Mouse (Mus musculus) embryonic facial prominence, embryonic 10.5 days (tissue): Measurements from ENCODE around the gene Dll4. TPM values are rescaled to one million over a fixed set of nuclear protein-coding genes. Genes with fewer than 3 reads are reported as not detected.
A peak's percentile ranks its signal among the peaks of the same experiment; 100 is the strongest.

Experiments
- DNase-seq: peaks from one replicate; pipeline ENCODE4 v3.0.0-alpha.2; 2017; ENCODE audit warnings: low spot score
- H3K27ac ChIP-seq: fragments of 300-500 bp; sonication (generic); replicated peaks from 2 replicates; pipeline ENCODE4 v1.5.1; 2016; ENCODE audit warnings: mild to moderate bottlenecking
- H3K27me3 ChIP-seq: fragments of 300-500 bp; sonication (generic); replicated peaks from 2 replicates; pipeline ENCODE4 v1.6.1; 2016; ENCODE audit warnings: low read depth, mild to moderate bottlenecking; ENCODE audit not compliant: poor library complexity, severe bottlenecking
- H3K36me3 ChIP-seq: fragments of 300-500 bp; sonication (generic); replicated peaks from 2 replicates; pipeline ENCODE4 v1.6.1; 2016; ENCODE audit warnings: mild to moderate bottlenecking, moderate library complexity
- H3K4me1 ChIP-seq: fragments of 300-500 bp; sonication (generic); 2 replicates; pipeline ENCODE4 v1.6.1; 2016
- H3K4me3 ChIP-seq: fragments of 300-500 bp; sonication (generic); 2 replicates; pipeline ENCODE4 v1.5.1; 2016; ENCODE audit warnings: mild to moderate bottlenecking, moderate library complexity
- H3K9me3 ChIP-seq: fragments of 300-500 bp; sonication (generic); 2 replicates; pipeline ENCODE4 v1.6.1; 2016; ENCODE audit warnings: mild to moderate bottlenecking
- WGBS: fragments of 180-500 bp; shearing (Covaris S2); methylation state at CpG from one replicate; pipeline ENCODE4 v1.1.7; 2016; 5-methylcytosine and 5-hydroxymethylcytosine counted together
- polyA plus RNA-seq: library from polyadenylated mRNA; unstranded; fragments of >200 nt; fragmentation: Nextera tagmentation; extraction: Ambion mirVana; gene quantifications from 2 replicates; pipeline ENCODE4 v1.2.1, GENCODE M21; 2016

The Dll4 gene
- polyA plus RNA-seq, 1 experiment from 2014 or later: 4.4 TPM

GRCm38 (mm10) chr2:119314742-119315310, 10.8 kb upstream of the Dll4 start:
- no peaks in the 10 kb centered on the region for H3K36me3 ChIP-seq
- peaks cover 53% of the 10 kb centered on the region for H3K4me1 ChIP-seq
- WGBS: 67% methylated on average over 12 of the region's 12 CpGs
- peaks cover 3% of the 10 kb centered on the region; the same call in 1 of the 2 replicates for H3K9me3 ChIP-seq
- no peak for DNase-seq
- peaks cover 75% of the 10 kb centered on the region for H3K27me3 ChIP-seq
- H3K4me3 ChIP-seq: no peak overlapping the region
- H3K27ac ChIP-seq: no peak overlapping the region; the same call in 1 of the 2 replicates

- Histone ChIP-seq H3K4me1 (peaks cover 46% of the 10 kb centered on the region), H3K4me3 (no peak overlapping the region), H3K36me3 (no peaks in the 10 kb centered on the region), H3K9me3 (peaks cover 3% of the 10 kb centered on the region; the same call in 1 of the 2 replicates), H3K27ac (no peak overlapping the region), H3K27me3 (peaks cover 95% of the 10 kb centered on the region)
- 67% methylated on average over 3 of the region's 3 CpGs for WGBS
- DNase-seq: no peak
Observed at GRCm38 (mm10) chr2:119318043-119318710, 7.4 kb upstream of the Dll4 start.

DNA sequence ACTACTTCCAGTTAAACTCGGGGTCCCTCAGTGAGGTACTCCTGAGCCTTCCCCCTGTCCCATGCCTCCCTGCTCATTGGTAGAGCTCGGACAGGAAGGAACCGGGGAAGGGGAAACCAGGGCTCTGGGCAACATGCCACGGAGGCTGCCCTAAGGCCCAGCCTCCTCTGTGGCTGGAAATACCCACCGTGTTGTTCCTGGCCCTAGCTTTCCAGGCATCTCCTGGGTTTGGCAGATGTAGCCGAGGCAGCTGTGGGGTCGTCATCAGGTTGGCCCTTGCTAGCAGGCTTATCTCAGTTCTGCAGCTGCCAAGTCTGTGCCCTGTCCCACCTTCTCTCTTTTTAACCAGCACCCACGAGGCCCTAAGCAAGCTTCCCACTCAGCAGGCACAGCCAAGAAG, 5.0 kb upstream of the Dll4 start:
- Histone ChIP-seq H3K4me1 (peaks cover 48% of the 10 kb centered on the region), H3K27me3 (peaks cover 98% of the 10 kb centered on the region), H3K36me3 (no peaks in the 10 kb centered on the region), H3K9me3 (peaks cover 3% of the 10 kb centered on the region; the same call in 1 of the 2 replicates), H3K4me3 (no peak overlapping the region), H3K27ac (no peak overlapping the region)
- DNase-seq: no peak
- 69% methylated on average over 8 of the region's 8 CpGs for WGBS

DNA sequence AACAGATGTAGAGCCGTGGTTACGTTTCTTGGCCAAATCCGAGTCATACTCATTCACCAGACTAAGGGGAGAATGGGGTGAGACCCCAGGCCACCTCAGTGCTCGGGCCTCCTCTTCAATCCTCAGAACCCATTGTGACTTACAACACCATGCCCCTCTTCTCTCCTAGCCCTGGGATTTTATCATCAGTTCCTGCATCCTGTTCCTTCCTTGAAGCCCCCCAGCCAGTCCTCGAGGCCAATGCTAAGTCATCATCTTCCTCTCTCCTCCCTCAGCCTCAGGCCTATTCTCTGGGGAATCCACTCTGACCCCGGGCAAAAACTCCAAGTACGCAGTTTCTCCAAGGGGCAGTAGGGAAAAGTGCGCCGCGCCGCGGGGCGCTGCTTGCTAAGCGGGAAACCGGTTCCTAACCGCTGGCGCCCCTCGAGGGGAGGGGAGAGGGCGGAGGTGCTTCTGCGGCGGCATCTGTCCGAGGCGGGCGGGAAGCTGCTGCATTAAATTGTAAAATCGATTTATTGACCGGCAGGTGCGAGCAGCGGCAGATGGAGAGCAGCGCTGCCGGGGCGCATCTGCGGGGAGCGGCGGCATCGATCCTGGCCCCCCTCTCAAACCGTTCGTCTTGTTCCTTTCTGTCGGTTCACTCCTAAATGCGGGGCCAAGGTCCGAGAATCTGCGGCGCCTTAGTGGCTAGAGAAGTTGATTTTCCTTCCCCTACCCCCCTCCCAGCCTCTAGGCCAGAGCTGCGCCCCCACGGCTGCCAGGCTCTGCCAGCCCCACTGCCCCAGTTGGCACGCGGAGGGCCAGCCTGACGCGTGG, 3.6 kb upstream of the Dll4 start:
- H3K9me3 ChIP-seq: no peaks in the 10 kb centered on the region
- no peaks in the 10 kb centered on the region for H3K36me3 ChIP-seq
- peak overlapping the region; percentile 71 for H3K27ac ChIP-seq
- H3K4me1 ChIP-seq: peaks cover 62% of the 10 kb centered on the region
- peak; percentile 68 for DNase-seq
- WGBS: 2% methylated on average over 48 of the region's 48 CpGs
- peak overlapping the region; percentile 53 for H3K4me3 ChIP-seq
- H3K27me3 ChIP-seq: peaks cover 100% of the 10 kb centered on the region

- no peaks in the 10 kb centered on the region for H3K9me3 ChIP-seq
- peak; percentile 80 for DNase-seq
- H3K4me1 ChIP-seq: peaks cover 67% of the 10 kb centered on the region
- 2% methylated on average over 39 of the region's 39 CpGs for WGBS
- H3K36me3 ChIP-seq: no peaks in the 10 kb centered on the region
- H3K27me3 ChIP-seq: peaks cover 100% of the 10 kb centered on the region
- H3K27ac ChIP-seq: peak overlapping the region; percentile 71
- peak overlapping the region; percentile 53 for H3K4me3 ChIP-seq
Observed at GRCm38 (mm10) chr2:119322587-119323300, 2.8 kb upstream of the Dll4 start.

DNA sequence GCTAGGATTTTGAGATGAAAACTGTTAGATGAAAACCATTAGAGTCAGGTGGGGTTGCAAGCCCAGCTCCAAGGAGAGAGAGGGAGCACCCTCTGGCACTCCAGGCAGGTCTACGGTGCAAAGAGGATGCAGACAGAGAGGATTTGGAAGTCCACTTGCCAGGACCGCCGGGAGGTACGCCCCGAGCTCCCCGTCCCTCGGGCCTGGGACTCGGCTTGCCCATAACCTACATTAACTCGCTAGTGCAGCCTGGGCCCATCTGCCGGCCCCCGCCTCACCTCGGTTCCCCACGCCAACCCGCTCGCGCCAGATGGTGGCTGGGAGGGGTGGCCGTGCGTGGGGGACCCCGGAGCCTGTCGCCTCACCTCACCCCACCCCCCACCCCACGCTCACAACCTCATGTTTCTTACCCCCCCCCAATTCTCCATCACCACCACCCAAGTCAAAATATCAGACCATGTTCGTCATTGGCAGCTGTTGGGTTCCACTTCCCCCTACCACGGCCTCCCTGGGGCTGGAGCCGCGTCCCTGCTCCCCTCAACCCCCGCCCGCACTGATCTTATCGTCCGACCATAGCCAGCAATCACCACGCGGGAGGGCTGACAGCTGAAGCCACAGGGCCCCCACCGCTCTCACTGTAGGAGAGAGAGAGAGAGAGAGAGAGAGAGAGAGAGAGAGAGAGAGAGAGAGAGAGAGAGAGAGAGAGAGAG, 1.6 kb upstream of the Dll4 start:
- WGBS: 2% methylated on average over 32 of the region's 32 CpGs
- Histone ChIP-seq H3K4me3 (peak overlapping the region; percentile 61), H3K27ac (no peak overlapping the region; the same call in 1 of the 2 replicates), H3K27me3 (peaks cover 100% of the 10 kb centered on the region), H3K36me3 (no peaks in the 10 kb centered on the region), H3K4me1 (peaks cover 61% of the 10 kb centered on the region), H3K9me3 (no peaks in the 10 kb centered on the region)
- peak; percentile 46 for DNase-seq

DNA sequence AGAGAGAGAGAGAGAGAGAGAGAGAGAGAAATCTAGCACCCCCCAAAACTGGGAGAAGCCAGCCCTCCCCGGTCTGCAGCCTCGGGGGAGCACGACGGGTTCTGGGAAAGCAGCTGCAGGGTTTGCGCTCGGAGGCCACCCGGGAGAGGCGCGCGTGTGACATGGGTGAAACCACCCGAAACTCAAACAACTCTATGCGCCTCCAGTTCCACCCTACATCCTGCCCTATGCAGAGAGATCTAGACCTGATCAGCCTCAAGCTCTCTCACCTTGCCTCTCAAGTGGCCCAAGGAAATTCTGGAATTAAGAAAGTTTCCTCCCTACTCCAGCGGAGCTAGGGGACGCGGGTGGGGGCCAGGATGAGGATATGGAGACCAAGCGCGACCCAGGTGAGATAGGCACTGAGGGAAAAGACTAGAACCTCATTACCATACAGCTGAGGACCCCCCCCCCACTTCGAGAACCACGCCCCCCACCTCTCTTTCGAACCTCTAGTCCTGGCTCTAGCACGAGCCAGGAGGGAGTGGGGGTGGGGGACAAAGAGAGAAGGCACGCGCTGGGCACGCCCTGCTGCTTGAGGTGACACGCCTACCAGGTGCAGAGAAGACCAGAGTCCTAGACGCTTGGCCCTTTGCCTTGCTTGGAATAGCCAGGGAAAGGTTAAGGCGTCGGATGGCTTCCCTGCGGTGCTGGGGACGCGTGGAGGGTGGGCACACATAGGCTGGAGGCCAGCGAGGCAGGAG, 837 bp upstream of the Dll4 start:
- 2% methylated on average over 32 of the region's 32 CpGs for WGBS
- no peak for DNase-seq
- no peaks in the 10 kb centered on the region for H3K9me3 ChIP-seq
- H3K27ac ChIP-seq: no peak overlapping the region; the same call in 1 of the 2 replicates
- peaks cover 100% of the 10 kb centered on the region for H3K27me3 ChIP-seq
- H3K4me3 ChIP-seq: peak overlapping the region; percentile 61
- peaks cover 61% of the 10 kb centered on the region for H3K4me1 ChIP-seq
- H3K36me3 ChIP-seq: no peaks in the 10 kb centered on the region

DNA sequence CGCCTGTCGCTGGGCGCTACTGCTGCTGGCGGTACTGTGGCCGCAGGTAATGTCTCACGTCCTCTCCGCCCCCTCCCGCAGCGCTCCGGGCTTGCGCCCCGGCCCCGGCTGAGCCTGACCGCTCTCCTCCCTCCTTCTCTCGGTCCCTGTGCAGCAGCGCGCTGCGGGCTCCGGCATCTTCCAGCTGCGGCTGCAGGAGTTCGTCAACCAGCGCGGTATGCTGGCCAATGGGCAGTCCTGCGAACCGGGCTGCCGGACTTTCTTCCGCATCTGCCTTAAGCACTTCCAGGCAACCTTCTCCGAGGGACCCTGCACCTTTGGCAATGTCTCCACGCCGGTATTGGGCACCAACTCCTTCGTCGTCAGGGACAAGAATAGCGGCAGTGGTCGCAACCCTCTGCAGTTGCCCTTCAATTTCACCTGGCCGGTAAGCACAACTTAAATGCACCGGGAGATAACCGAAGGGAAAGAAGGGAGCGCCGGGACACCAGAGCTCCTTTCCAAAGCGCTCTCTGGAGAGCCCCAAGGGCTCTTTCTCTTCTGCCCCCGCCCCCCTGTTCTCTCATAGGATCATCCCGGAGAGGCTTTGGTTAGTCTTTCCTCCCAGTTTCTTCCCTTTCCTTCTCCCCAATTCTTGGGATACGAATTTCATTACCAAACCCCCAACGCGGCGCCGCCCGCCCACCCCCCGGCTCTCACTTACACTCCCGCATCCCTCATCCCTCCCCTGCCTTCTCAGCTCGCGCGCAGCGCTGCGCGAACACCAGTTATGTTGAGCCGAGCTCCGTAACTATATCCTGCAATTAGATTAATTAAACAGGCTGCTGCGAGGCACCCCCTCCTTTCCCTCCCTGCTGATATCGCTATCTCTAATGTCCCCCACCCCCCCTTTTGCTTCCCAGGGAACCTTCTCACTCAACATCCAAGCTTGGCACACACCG, 847 bp downstream of the Dll4 start:
- Histone ChIP-seq H3K4me3 (peak overlapping the region; percentile 61), H3K4me1 (peaks cover 56% of the 10 kb centered on the region), H3K9me3 (no peaks in the 10 kb centered on the region), H3K27ac (0 out of 2 replicates have a peak overlapping the region, but pooled peaks have one; percentile 41), H3K36me3 (no peaks in the 10 kb centered on the region), H3K27me3 (peaks cover 100% of the 10 kb centered on the region)
- peak; percentile 64 for DNase-seq
- under 1% methylated on average over 61 of the region's 61 CpGs for WGBS

- Histone ChIP-seq H3K27ac (0 out of 2 replicates have a peak overlapping the region, but pooled peaks have one; percentile 11), H3K36me3 (no peaks in the 10 kb centered on the region), H3K4me3 (peak overlapping the region; percentile 61), H3K27me3 (peaks cover 100% of the 10 kb centered on the region), H3K4me1 (peaks cover 50% of the 10 kb centered on the region), H3K9me3 (no peaks in the 10 kb centered on the region)
- peak; percentile 74 for DNase-seq
- under 1% methylated on average over 30 of the region's 30 CpGs for WGBS
Observed at GRCm38 (mm10) chr2:119327102-119327480, 1.5 kb downstream of the Dll4 start.

- no peaks in the 10 kb centered on the region for H3K9me3 ChIP-seq
- H3K4me3 ChIP-seq: peak overlapping the region; percentile 61; the same call in 1 of the 2 replicates
- no peaks in the 10 kb centered on the region for H3K36me3 ChIP-seq
- peaks cover 40% of the 10 kb centered on the region for H3K4me1 ChIP-seq
- peaks cover 100% of the 10 kb centered on the region for H3K27me3 ChIP-seq
- no peak overlapping the region for H3K27ac ChIP-seq
- WGBS: 14% methylated on average over 11 of the region's 11 CpGs
- DNase-seq: no peak
Observed at GRCm38 (mm10) chr2:119327942-119328526, 2.5 kb downstream of the Dll4 start.
